Mouse (Mus musculus) layer of hippocampus, adult 8-10 months (tissue): ENCODE results near the gene Ifna16. TPM values are rescaled to one million over a fixed set of nuclear protein-coding genes. Genes with fewer than 3 reads are reported as not detected.

Source experiments
- DNase-seq, 2 experiments: peaks; one replicate each; pipeline ENCODE4 v3.0.0; 2022; ENCODE audit warnings: low spot score in 2 of 2
- total RNA-seq, 4 experiments: library from RNA; stranded (reverse); gene quantifications; 2 replicates each; pipeline ENCODE4 v1.2.4; 2022

Ifna16 gene
- total RNA-seq, result not detected

- DNase-seq, result no peak
Measured at GRCm38 (mm10) chr4:88676824-88677223, at the start of gene Ifna16. TSS of gene Ifna16 (minus strand) at chr4:88676924.

- DNase-seq, result no peak
Measured at GRCm38 (mm10) chr4:88723497-88724090, 46.9 kb upstream of the Ifna16 start.

- DNase-seq, result peak; percentile 78 to 85
Measured at GRCm38 (mm10) chr4:88721791-88722721, 45.3 kb upstream of the Ifna16 start, which contains the start of the genes Gm26566 and Klhl9. TSS of gene Gm26566 (plus strand) at chr4:88721805. TSS of gene Klhl9 (minus strand) at chr4:88722465.

- DNase-seq, result no peak
Measured at GRCm38 (mm10) chr4:88718715-88719114, 42.0 kb upstream of the Ifna16 start.

GRCm38 (mm10) chr4:88715059-88715458, 38.3 kb upstream of the Ifna16 start:
- no peak for DNase-seq

GRCm38 (mm10) chr4:88714281-88714680, 37.6 kb upstream of the Ifna16 start:
- DNase-seq, result no peak

- DNase-seq, result no peak
Measured at GRCm38 (mm10) chr4:88707128-88707826, 30.6 kb upstream of the Ifna16 start.

- DNase-seq, result no peak
Measured at GRCm38 (mm10) chr4:88705924-88706323, 29.2 kb upstream of the Ifna16 start.

- DNase-seq, result no peak
Measured at GRCm38 (mm10) chr4:88699301-88699700, 22.6 kb upstream of the Ifna16 start.

- DNase-seq, result no peak
Measured at GRCm38 (mm10) chr4:88698781-88699180, 22.1 kb upstream of the Ifna16 start.

- DNase-seq, result no peak
Measured at GRCm38 (mm10) chr4:88697753-88698152, 21.0 kb upstream of the Ifna16 start.

GRCm38 (mm10) chr4:88697108-88697507, 20.4 kb upstream of the Ifna16 start:
- no peak for DNase-seq

- DNase-seq, result peak; percentile 34 to 61
Measured at GRCm38 (mm10) chr4:88696237-88696884, 19.6 kb upstream of the Ifna16 start.

GRCm38 (mm10) chr4:88693392-88693791, 16.7 kb upstream of the Ifna16 start:
- no peak for DNase-seq

- DNase-seq, result no peak
Measured at GRCm38 (mm10) chr4:88692537-88692936, 15.8 kb upstream of the Ifna16 start.

- DNase-seq, result no peak
Measured at GRCm38 (mm10) chr4:88691259-88691658, 14.5 kb upstream of the Ifna16 start, which contains the start of gene Ifnab. TSS of gene Ifnab (minus strand) at chr4:88691359.

GRCm38 (mm10) chr4:88683812-88684211, 7.1 kb upstream of the Ifna16 start, which contains the start of gene Ifna2:
TSS of gene Ifna2 (minus strand) at chr4:88683912.
- no peak for DNase-seq

- no peak for DNase-seq
Measured at GRCm38 (mm10) chr4:88681353-88681752, 4.6 kb upstream of the Ifna16 start.

GRCm38 (mm10) chr4:88680362-88680761, 3.6 kb upstream of the Ifna16 start:
- peak in 1 of 2 experiments; percentile 12 for DNase-seq

GRCm38 (mm10) chr4:88655461-88655860, 21.3 kb downstream of the Ifna16 start:
- DNase-seq, result no peak

GRCm38 (mm10) chr4:88653644-88654043, 23.1 kb downstream of the Ifna16 start:
- DNase-seq, result no peak
